Mouse (Mus musculus): ENCODE data around the gene Rcn3.
A peak's percentile ranks its signal among the peaks of the same experiment; 100 is the strongest.

Gene Rcn3

DNA sequence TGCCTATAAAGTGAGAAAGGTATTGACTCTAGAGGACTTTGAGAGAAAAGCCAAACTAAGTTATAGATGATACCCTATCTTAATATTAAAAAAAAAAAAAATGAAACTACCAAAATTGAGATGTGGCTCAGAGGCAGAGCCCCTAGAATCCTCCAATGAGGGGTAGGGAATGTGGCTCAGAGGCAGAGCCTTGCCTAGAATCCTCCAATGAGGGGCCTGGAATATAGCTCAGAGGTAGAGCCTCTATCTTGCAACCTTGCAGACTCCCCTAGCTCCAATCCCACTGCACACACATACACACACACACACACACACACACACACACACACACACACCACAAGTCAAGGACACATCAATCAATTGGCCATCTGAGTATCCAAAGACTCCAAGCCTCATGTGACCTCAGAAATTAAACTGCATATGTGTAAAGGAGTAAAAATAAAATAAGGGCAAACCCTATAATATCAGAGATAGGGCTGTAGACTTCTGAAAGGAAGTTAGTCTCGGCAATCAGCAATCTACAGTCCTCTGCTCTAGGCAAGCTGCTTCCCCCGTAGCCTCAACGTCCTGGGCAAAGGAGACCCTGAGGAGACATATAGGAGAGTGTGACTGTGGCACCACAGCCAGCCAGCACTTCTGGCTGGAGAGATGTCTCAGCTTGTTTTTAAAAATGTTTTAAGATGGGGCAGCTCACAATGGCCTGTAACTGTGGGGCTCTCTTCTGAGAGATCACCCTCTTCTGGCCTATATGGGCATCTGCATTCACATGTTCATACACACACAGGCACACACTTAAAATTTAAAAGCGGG is 24.6 kb downstream of the Rcn3 start:
- no peaks in the 10 kb centered on the region for H3K9me3 ChIP-seq (ENCODE audit: low read length)
- TF ChIP-seq CTCF (conservative IDR thresholded peaks at IDR 0.05; ENCODE audit: low read length) (no peak), POU5F1 (IDR thresholded peaks at IDR 0.05; ENCODE audit: borderline replicate concordance, low read length) (no peak), NANOG (IDR thresholded peaks at IDR 0.05; ENCODE audit: borderline replicate concordance, low read length) (no peak)
- H3K27me3 ChIP-seq (ENCODE audit: insufficient read depth, low read length) = no peaks in the 10 kb centered on the region
- peaks cover 25% of the 10 kb centered on the region for H3K36me3 ChIP-seq (ENCODE audit: insufficient read depth, low read length)
- H3K4me3 ChIP-seq (replicated peaks; ENCODE audit: low read length) = no peak overlapping the region
- H3K4me1 ChIP-seq (replicated peaks; ENCODE audit: low read depth, low read length) = peaks cover 86% of the 10 kb centered on the region

DNA sequence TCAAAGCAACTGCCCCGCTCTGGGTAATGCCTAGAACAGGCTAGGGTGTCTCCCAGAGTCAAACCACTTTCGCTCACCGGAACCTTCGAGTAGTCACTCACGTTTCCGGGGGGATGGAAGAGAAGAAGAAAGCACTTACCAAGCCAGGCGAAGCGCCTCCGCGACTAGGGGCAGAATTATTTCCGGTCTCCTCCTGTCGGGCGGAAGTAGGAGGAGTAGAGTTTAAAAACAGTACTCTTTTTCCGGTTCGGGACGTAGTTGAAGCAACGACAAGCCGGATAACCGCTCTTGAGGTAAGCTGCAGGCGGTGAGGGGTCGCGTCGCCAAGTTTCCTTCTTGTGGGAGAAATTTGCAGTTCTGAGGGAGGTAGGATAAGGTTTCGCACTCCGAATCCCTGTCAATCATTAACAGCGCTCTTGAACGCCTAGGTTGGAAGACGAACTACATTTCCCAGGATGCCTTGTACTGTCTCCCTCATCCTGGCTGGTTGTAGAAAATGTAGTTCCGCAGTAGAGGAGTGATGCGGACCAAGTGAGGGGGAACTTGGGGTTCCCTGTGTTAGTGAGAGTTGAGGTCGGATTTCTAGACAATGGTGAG is 29.7 kb downstream of the Rcn3 start, which contains the start of the genes Nosip and Prrg2:
Nosip (plus strand) TSS at position 191 of the 597 bp plus-strand sequence.
Prrg2 (minus strand) TSS at position 439 of the 597 bp plus-strand sequence.
- TF ChIP-seq NANOG (IDR thresholded peaks at IDR 0.05; ENCODE audit: borderline replicate concordance, low read length) = no peak
- TF ChIP-seq CTCF (conservative IDR thresholded peaks at IDR 0.05; ENCODE audit: low read length) = no peak
- TF ChIP-seq POU5F1 (IDR thresholded peaks at IDR 0.05; ENCODE audit: borderline replicate concordance, low read length) = no peak
- H3K36me3 ChIP-seq (ENCODE audit: insufficient read depth, low read length) = peaks cover 12% of the 10 kb centered on the region
- H3K4me1 ChIP-seq (replicated peaks; ENCODE audit: low read depth, low read length) = peaks cover 73% of the 10 kb centered on the region
- H3K9me3 ChIP-seq (ENCODE audit: low read length) = no peaks in the 10 kb centered on the region
- peak within 1 kb of the TSS; percentile 95 for H3K4me3 ChIP-seq (replicated peaks; ENCODE audit: low read length)
- H3K27me3 ChIP-seq (ENCODE audit: insufficient read depth, low read length) = no peaks in the 10 kb centered on the region

- Histone ChIP-seq H3K4me1 (replicated peaks; ENCODE audit: low read depth, low read length) (peaks cover 73% of the 10 kb centered on the region), H3K4me3 (replicated peaks; ENCODE audit: low read length) (peak overlapping the region; percentile 95), H3K9me3 (ENCODE audit: low read length) (no peaks in the 10 kb centered on the region), H3K27me3 (ENCODE audit: insufficient read depth, low read length) (no peaks in the 10 kb centered on the region), H3K36me3 (ENCODE audit: insufficient read depth, low read length) (peaks cover 12% of the 10 kb centered on the region)
- TF ChIP-seq CTCF (conservative IDR thresholded peaks at IDR 0.05; ENCODE audit: low read length) (no peak), POU5F1 (IDR thresholded peaks at IDR 0.05; ENCODE audit: borderline replicate concordance, low read length) (no peak), NANOG (IDR thresholded peaks at IDR 0.05; ENCODE audit: borderline replicate concordance, low read length) (no peak)
Measured at GRCm38 (mm10) chr7:45061532-45062075, 30.4 kb downstream of the Rcn3 start.

GRCm38 (mm10) chr7:45060632-45061122 is 31.3 kb downstream of the Rcn3 start:
- Histone ChIP-seq H3K4me3 (replicated peaks; ENCODE audit: low read length) (no peak overlapping the region), H3K4me1 (replicated peaks; ENCODE audit: low read depth, low read length) (peaks cover 71% of the 10 kb centered on the region), H3K9me3 (ENCODE audit: low read length) (no peaks in the 10 kb centered on the region), H3K36me3 (ENCODE audit: insufficient read depth, low read length) (peaks cover 7% of the 10 kb centered on the region), H3K27me3 (ENCODE audit: insufficient read depth, low read length) (no peaks in the 10 kb centered on the region)
- TF ChIP-seq NANOG (IDR thresholded peaks at IDR 0.05; ENCODE audit: borderline replicate concordance, low read length) (no peak), CTCF (conservative IDR thresholded peaks at IDR 0.05; ENCODE audit: low read length) (no peak), POU5F1 (IDR thresholded peaks at IDR 0.05; ENCODE audit: borderline replicate concordance, low read length) (no peak)

GRCm38 (mm10) chr7:45058607-45059571 is 33.1 kb downstream of the Rcn3 start:
- TF ChIP-seq NANOG (IDR thresholded peaks at IDR 0.05; ENCODE audit: borderline replicate concordance, low read length) = no peak
- TF ChIP-seq POU5F1 (IDR thresholded peaks at IDR 0.05; ENCODE audit: borderline replicate concordance, low read length) = no peak
- TF ChIP-seq CTCF (conservative IDR thresholded peaks at IDR 0.05; ENCODE audit: low read length) = no peak
- H3K27me3 ChIP-seq (ENCODE audit: insufficient read depth, low read length) = no peaks in the 10 kb centered on the region
- H3K36me3 ChIP-seq (ENCODE audit: insufficient read depth, low read length) = peaks cover 1% of the 10 kb centered on the region; the same call in 1 of the 2 replicates
- peaks cover 67% of the 10 kb centered on the region for H3K4me1 ChIP-seq (replicated peaks; ENCODE audit: low read depth, low read length)
- no peaks in the 10 kb centered on the region for H3K9me3 ChIP-seq (ENCODE audit: low read length)
- no peak overlapping the region for H3K4me3 ChIP-seq (replicated peaks; ENCODE audit: low read length)

- Histone ChIP-seq H3K9me3 (ENCODE audit: low read length) (no peaks in the 10 kb centered on the region), H3K4me3 (replicated peaks; ENCODE audit: low read length) (peak overlapping the region; percentile 24), H3K36me3 (ENCODE audit: insufficient read depth, low read length) (no peaks in the 10 kb centered on the region), H3K4me1 (replicated peaks; ENCODE audit: low read depth, low read length) (peaks cover 66% of the 10 kb centered on the region), H3K27me3 (ENCODE audit: insufficient read depth, low read length) (no peaks in the 10 kb centered on the region)
- no peak for TF ChIP-seq CTCF (conservative IDR thresholded peaks at IDR 0.05; ENCODE audit: low read length)
- no peak for TF ChIP-seq NANOG (IDR thresholded peaks at IDR 0.05; ENCODE audit: borderline replicate concordance, low read length)
- TF ChIP-seq POU5F1 (IDR thresholded peaks at IDR 0.05; ENCODE audit: borderline replicate concordance, low read length) = no peak
Measured at GRCm38 (mm10) chr7:45056972-45057348, 35.1 kb downstream of the Rcn3 start.

DNA sequence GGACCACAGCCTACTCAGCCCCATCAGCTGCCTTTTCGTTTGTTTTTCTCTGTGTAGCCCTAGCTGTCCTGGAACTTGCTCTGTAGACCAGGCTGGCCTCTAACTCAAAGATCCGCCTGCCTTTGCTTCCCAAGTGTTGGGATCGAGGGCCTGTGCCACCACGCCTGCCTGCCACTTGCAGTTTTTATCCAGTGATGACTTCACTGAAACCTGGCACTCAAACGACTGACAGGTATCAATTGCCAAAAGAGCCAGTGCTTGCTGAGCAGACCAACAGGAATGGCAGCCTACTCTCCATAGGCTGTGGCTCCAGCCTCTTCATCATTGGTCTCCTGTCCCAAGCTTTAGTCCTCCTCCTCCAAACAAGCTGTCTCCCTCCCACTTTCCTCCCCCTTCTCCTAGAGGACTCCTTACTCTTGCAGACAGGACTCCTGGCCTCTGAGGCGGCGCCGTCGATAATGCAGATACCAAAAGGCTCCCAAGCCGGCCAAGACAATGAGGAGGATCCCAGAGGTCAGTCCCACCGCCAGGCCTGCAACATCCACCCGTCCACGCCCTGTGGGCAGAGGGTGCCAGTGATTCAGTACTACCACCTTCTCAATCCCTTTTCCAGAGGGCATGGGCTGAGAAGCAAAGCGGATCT is 35.6 kb downstream of the Rcn3 start:
- no peaks in the 10 kb centered on the region for H3K27me3 ChIP-seq (ENCODE audit: insufficient read depth, low read length)
- TF ChIP-seq POU5F1 (IDR thresholded peaks at IDR 0.05; ENCODE audit: borderline replicate concordance, low read length) (no peak), NANOG (IDR thresholded peaks at IDR 0.05; ENCODE audit: borderline replicate concordance, low read length) (no peak), CTCF (conservative IDR thresholded peaks at IDR 0.05; ENCODE audit: low read length) (no peak)
- peaks cover 67% of the 10 kb centered on the region for H3K4me1 ChIP-seq (replicated peaks; ENCODE audit: low read depth, low read length)
- no peaks in the 10 kb centered on the region for H3K9me3 ChIP-seq (ENCODE audit: low read length)
- H3K36me3 ChIP-seq (ENCODE audit: insufficient read depth, low read length) = no peaks in the 10 kb centered on the region
- peak overlapping the region; percentile 24 for H3K4me3 ChIP-seq (replicated peaks; ENCODE audit: low read length)
